In genomic region chr12:82397751-82398150, GRCm38 (mm10) we compare ENCODE assay signal across 8 mouse cellular contexts.
DNase-seq lines count a peak whose midpoint lies in the region.

No protein-coding gene starts in this region.

- intact Hi-C loops in heart, postnatal 14 days (cut with DNase I), result no loop called here
- intact Hi-C loops in heart, postnatal 10 days (cut with DNase I), result no loop called here

- DNase-seq in heart, postnatal 14 days, result peak; percentile 34 to 37
- no peak for DNase-seq in heart, postnatal 10 days
- DNase-seq in urinary bladder, postnatal 14 days (ENCODE audit: low spot score), result peak; percentile 46
- no peak for DNase-seq in urinary bladder, postnatal 10 days (ENCODE audit: low spot score)
- peak; percentile 79 to 81 for DNase-seq in kidney, adult 8-10 months
- no peak for DNase-seq in adrenal gland, adult (ENCODE audit: inconsistent age in 2 of 2, low spot score in 1 of 2)
- no peak for DNase-seq in thymus, adult 18-20 months
- DNase-seq in spleen, adult 12 weeks (ENCODE audit: low spot score), result no peak

Comparison
In these comparisons a context has a peak if more than half of its experiments do, and no peak if none do; other contexts are left out.
1. DNase-seq: peak in heart, postnatal 14 days (2 of 2), urinary bladder, postnatal 14 days (single experiment) and kidney, adult 8-10 months (2 of 2); none in heart, postnatal 10 days (0 of 2), urinary bladder, postnatal 10 days (single experiment), adrenal gland, adult (0 of 2), thymus, adult 18-20 months (0 of 2) and spleen, adult 12 weeks (single experiment).